Mouse (Mus musculus) skeletal muscle tissue, adult 2 months (tissue): ENCODE results near the gene Eps8l2.

Experiments
- DNase-seq: peaks from one replicate; pipeline ENCODE4 v3.0.0-alpha.2; 2012; ENCODE audit warnings: low read depth, low spot score

Gene Eps8l2

DNA sequence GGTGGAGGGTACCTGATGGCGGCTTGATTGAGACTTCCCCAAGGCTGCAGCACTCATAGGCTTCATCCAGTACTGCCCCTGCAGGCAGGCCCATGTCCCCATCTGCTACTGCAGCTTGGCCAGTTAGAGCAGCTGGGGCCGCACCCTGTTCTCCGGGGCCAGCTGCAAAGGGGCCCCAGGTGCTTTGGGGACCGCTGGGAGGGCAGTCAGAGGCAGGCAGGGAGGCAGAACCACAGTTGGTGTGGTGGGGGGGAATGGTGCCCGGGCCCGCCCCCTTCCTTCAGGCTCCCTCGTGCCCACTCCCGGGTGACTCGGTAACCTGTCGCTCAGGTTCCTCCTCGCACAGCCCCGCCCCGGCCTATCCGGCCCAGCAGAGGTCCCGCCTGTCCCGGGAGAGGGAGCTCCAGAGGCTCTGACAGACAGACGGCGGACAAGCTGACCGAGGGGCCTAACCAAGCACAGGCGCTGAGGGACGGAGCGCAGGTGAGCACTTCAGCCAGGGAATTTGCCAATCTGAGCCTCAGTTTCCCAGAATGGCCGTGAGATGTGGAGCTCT, at the start of gene Eps8l2:
Gene Eps8l2, plus strand, starts transcription at position 305 of the 556 bp plus-strand sequence.
- no peak for DNase-seq

DNA sequence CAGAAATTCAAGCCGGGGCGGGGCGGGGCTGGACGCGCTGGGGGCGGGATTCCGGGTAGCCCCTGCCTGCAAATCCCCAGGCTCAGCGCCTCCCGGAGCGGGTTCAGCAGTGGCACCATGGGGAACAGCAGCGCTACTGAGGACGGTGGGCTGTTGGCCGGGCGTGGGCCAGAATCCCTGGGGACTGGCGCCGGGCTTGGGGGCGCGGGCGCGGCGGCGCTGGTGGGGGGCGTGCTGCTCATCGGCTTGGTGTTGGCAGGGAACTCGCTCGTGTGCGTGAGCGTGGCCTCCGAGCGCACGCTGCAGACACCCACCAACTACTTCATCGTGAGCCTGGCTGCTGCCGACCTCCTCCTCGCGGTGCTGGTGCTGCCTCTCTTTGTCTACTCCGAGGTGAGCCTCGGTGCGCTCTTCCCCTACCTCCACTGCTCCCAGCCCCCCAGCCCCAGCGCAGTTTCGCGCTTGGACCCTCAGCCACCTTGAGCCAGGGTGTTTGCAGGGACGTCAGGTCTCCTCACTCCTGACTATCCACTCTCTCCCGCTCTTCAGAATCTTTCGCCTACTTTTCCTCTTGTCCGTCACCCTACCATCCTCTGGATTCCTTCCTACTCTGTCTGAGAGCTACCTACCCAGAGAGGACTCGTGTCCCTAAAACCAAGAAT, 46.6 kb upstream of the Eps8l2 start, which contains the start of gene Drd4:
Gene Drd4, plus strand, starts transcription at position 86 of the 662 bp plus-strand sequence.
- DNase-seq, result no peak

DNA sequence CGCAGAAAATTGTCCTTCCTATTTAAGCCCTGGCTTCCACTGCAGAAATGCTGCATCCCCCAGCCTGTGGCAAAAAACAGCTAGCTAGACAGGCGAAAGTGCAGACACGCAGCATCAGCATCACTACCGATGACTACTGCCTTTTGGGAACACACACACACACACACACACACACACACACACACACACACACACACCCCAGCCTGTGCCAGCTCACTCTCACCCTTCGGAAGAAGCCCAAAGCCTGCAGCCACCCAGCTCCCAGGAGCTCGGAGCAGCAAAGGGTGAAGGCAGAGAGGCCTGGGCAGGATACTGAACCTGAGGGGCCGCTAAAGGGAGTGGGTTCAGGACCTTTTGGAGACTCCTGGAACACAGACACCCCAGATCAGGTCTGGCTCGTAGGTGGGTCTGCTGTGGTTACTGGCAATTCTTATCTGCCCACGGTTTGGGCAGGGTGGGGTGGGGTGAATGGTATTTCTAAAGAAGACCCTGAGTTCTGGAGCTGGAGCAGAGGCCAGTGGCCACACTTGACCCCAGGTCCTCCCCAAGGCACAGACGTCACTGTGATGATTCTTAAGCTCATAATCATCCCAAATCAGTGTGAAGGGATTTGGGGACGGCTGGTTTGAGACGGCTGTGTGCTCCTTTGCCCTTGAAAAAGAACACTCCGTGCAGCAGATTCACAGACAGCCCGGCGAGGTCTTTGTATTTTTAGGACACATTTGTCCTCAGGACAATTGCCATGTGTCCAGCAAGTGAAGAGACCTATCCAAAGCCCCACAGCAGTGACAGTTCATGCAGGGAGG, 45.9 kb upstream of the Eps8l2 start:
- no peak for DNase-seq

DNA sequence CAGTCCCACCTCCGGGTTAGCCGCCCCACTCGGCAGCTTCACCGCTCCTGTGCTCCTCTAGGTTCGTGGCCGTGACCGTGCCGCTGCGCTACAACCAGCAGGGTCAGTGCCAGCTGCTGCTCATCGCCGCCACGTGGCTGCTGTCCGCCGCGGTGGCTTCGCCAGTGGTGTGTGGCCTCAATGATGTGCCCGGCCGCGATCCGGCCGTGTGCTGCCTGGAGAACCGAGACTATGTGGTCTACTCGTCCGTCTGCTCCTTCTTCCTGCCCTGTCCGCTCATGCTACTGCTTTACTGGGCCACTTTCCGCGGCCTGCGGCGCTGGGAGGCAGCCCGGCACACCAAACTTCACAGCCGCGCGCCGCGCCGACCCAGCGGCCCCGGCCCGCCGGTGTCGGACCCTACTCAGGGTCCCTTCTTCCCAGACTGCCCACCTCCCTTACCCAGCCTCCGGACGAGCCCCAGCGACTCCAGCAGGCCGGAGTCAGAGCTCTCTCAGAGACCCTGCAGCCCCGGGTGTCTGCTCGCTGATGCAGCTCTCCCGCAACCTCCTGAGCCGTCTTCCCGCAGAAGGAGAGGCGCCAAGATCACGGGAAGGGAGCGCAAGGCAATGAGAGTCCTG, 44.7 kb upstream of the Eps8l2 start:
- DNase-seq, result no peak

DNA sequence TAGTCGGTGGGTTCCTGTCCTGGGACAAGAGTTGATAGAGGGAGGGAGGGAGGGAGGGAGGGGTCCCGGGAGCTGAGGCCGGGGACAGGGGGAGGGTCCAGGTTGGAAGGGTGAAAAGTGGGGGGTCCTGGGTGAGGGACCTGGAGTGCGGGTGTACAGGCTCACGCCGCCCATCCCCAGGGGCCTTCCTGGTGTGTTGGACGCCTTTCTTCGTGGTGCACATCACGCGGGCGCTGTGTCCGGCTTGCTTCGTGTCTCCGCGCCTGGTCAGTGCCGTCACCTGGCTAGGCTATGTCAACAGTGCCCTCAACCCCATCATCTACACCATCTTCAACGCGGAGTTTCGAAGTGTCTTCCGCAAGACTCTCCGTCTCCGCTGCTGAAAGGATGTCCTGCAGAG, 44.2 kb upstream of the Eps8l2 start:
- no peak for DNase-seq

DNA sequence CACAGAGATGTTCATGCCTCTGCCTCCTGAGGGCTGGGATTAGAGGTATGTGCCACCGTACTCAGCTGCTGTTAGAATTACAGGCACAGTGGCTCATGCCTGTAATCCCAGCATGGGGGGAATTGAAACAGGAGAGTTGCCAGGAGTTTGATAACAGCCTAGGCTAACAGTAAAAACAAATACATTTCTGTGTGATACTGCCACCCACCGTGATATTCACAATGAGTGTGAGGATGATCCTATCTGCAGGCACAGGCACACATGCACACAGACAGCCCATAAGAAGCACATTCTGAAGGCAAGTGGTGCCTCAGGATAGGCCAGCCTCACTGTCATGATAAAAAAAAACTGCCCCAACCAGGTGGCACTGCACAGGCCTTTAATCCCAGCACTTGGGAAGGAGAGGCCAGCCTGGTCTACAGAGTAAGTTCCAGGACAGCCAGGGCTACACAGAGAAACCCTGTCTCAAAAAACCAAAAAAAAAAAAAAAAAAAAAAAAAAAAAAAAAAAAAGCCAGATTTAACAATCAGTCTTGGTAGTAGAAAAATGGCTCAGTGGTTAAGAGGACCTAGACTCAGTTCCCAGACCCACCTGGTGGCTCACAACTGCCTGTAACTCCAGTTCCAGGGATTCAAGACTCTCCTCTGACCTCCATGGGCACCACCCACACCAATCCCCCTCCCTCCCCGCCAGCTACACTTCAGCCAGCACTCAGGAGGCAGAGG, 40.6 kb upstream of the Eps8l2 start:
- DNase-seq, result no peak

DNA sequence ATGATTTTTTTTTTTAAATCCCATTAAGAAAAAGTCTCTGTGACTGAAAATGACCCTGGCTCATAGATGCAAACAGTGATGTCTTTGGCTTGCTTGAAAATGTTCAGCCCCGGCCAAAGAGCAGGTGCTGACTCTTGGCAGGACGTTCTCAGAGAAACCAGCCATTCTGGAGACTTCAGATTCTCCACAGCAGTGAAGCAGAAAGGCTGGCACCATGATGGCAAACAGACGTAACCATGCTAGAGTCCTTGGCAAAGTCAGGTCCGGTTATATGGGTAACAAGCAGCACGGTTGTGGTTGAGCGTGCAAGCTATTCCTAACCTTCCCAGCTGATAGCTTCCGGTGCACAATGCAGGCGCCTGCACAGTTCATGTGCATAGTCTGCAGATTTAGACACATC, 39.5 kb upstream of the Eps8l2 start:
- DNase-seq, result no peak

DNA sequence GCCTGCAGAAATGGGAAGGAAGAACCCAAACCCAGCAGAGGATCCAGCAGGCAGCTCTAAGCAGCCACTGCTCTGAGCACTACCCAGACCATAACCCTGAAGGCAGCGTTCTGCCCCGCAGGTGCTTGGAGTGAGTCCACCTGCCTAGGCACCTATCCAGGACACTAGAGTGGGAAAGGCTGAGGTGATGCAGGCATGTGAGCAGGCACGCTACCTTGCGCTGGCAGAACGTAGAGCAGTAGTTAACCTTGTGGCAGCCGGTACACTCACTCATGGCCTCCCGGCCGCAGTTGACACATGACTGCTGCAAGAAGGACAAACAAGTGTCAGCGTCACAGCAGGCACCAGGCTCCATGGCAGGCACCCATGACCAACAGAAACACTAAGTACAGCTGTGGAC, 37.3 kb upstream of the Eps8l2 start:
- no peak for DNase-seq

DNA sequence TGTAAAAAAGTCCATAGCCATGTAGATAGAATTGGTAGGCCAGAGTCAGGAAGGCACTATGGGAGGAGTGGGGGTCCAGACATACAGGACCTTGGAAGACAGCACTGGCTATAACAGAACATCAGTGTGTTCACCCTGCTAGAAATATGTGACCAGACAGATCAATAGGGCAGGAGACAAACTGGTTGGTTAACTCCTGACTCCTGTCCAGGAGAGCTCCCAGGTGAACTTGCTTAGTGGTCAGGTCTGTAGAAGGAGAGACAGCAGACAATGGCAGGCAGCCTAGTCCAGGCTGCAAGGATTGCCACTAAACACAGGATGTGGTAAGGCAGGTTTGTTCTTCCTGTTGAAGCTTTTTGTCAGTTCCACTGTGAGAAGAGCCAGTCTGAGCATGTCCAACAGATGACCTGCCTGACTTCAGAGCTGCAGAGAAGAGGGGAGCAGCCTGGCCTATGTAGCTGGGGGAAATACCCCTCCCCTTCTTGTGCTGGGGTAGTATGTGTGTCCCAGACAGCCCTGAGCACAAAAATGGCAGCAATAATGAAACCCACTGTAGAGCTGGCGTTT, 35.9 kb upstream of the Eps8l2 start:
- no peak for DNase-seq

DNA sequence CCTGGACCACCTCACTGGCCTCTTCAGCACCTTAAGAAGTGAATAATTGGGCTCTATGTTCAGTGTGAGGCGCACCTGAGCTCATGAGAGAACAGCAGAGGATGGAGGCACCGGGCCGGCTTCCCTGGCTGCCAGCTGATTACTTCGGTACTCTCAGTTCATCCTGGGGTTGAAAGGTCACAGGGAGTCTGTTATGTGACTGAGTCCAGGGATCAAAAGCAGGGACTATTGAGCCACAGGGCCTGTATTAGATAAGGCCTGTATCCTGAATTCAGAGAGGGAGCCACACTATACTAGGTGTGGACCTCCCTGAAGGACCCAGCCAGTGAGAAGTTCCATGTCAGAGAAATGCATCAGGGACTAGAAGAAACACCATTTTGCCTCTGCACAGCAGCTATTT, 34.1 kb upstream of the Eps8l2 start:
- DNase-seq, result no peak

DNA sequence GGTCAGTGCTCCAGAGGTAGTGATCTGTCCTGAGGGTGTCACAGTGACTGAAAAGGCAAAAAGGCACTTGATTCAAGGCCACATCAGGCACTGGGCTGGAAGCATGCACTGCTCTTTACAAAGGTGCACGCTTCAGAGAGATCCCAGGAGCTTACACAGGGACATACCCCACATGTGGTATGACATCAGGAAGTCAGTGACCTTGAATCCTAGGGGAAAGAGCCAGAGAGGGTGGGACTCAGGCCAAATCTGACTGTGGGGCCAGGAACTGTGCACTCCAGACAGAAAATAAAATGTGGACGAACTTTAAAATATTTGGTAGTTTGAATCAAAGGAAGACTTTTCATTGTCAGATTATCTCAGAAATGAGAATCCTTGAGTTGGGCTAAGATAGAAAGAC, 24.3 kb upstream of the Eps8l2 start:
- no peak for DNase-seq

DNA sequence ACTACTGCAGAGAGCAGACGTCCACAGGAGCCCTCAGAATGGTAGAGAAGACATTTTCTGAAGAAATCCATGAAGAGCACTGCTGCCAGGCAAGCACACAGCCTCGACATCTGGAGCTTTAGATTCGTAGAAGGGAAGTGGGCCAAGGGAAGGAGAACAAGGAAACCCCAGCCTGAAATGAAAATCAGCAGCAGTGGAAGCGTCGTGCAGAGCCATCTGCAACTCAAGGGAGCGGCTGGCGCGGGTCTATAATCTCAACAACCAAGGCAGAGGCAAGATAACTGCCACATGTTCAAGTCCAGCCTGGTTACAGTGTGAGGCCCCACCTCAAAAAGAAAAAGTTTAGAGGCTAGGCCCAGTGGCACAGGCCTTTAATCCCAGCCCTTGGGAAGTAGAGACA, 23.6 kb upstream of the Eps8l2 start:
- no peak for DNase-seq

DNA sequence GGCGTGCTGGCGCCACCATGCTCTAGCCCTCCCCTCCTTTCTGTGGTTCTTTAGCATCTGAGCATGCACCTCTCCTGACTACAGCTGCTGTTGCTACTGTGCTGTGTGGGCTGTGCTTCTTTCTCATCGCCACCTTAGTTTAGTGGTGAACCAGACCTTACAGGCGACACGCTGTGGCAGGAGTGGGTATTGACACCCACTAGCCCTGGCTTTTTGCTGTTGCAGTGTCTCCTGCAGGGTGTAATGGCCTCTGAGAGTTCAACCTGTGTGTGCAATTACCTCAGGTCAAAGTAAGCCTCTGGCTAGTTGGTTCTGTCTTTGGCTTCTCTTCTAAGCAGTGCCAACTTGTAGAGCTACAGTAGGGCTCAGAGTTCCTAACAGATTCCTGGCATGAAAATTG, 22.7 kb upstream of the Eps8l2 start:
- no peak for DNase-seq

DNA sequence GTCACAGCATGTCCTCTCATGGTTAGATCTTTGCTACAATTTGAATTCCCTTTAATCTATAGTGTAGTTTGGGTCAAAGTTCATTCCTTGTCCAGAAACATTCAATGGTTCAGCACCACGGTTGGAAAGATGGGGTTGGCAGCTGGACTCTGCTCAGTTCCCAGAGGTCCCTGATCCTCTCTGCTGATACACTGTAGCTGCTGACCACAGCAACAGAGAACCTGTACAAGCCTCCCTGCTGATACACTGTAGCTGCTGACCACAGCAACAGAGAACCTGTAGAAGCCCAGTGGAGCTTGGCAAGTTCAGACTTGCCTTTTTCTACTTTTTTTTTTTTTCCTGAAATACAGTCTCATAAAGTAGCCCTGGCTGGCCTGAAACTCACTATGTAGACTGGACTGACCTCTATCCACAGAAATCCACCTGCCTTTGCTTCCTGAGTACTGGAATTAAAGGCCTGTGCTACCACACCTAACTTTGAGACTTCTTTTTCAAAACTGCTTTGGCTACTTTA, 21.0 kb upstream of the Eps8l2 start:
- no peak for DNase-seq

DNA sequence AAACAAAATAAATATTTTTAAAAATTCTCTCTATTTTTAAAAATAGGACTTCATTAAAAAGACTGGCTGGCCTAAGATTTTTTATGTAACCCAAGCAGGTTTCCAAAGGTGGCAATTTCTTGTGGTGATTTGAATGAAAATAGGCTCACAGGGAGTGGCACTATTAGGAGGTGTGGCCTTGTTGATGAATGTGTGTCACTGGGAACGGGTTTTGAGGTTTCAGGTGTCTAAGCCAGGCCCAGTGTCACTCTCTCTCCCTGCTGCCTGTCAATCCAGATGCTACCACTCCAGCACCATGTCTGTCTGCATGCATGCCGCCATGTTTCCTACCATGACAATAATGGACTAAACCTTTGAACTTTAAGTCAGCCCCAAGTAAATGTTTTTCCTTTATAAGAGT, 19.2 kb upstream of the Eps8l2 start:
- no peak for DNase-seq

DNA sequence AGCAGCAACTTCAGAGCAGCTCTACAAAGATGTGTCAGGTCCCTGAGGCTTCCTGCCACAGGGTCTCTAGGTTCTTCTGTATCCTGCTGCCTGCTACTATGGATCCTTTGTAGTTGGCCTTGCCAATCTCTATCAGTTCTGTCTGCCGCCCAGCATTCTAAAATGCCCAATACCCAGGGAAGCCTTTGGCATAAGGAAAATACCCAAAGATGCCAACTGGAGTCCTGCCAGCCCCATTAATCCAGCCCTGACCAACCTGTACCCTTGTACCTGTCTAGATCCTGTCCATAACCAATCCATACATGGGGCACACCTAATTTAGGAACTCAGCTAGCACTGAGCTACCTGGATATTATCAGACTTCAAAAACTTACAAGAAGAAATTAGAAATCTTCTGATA, 14.0 kb upstream of the Eps8l2 start:
- DNase-seq, result no peak

DNA sequence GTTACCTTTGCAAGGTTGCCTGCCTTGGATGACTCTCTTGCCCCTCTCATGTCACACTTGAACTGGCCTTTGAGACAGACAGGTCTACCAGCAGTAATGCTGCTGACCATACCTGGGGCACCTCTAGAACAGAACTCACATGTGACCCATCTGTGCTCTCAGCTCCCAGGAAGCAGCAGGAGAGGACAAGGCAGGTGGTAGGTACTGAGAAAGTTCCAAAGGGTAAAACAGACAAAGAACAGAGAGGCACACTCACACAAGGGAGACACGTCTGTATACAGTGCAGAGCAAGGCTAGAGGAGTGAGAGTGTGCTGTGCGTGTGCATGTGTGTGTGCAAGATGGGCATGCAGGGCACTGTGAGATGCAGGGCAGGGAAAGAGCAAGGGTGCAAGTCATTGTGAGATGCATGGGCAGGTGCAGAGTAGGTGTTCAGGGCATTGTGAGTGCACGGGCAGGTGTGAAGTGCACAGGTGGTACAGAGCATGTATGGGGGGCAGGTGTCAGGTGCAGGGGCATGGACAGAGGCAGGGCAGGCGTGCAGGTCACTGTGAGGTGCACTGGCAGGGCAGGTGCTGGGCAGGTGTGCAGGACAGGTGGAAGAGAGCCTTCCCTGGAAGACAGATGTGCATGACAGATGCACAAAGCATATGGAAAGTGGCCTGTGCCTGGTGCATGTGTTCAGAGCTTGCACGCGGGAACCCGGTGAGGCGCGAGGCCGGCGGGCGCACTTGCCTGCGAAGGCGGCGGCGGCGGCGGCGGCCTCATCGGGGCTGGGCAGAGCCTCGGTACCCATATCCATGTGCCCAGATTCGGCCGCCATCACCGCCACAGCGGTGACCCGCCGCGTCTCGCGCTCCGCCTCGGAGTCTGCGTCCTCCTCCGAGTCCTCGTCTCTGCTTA, 11.9 kb upstream of the Eps8l2 start:
- peak; percentile 25 for DNase-seq

DNA sequence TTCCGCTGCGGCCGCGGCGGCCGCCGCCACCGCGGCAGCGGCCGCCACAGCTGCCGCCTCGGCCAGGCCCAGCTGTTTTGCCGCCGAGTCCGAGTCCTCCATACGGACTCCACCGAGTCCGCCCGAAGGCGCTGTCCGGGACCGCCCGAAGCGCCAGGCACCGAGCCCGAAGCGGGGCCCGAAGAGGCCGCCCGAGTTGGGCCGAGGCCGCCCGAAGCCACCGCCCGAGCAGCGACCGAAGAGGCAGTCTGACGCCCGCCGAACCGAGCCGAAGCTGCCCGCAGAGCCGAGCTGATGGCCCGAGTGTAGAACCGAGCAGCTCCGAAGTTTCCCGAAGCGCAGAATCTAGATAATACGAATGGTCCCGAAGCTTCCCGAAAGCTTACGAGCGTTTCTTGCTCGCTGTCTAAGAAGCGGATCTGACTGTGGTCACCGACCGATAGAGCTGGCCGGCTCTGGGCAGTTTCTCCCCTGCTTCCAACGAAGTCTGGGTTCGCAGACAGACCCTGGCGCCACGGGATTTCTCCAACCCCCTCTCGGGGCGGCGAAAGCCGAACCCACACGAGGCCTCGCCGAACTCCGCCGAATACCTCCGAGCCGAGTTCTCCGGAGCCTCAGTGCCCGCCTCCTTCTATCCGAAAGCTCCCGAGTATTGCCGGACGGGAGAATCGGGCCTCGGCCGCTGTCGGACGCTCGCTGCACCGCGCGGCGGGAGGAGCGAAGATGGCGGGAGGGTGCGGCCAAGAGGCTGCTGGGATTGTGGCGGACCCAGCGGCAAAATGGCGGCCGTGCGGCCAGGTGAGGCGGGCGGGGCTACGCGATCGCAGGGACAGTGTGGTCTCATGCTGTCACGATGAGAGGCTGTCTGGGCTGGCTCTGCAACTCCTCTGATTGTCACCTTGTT, 11.0 kb upstream of the Eps8l2 start, which contains the start of the genes Deaf1 and Tmem80:
Gene Deaf1, minus strand, starts transcription at position 222 of the 904 bp plus-strand sequence.
Gene Tmem80, plus strand, starts transcription at position 271 of the 904 bp plus-strand sequence.
- DNase-seq, result peak; percentile 99
